Mouse (Mus musculus) right cerebral cortex, postnatal 10 days (tissue): Measurements from ENCODE around the gene Ddit4.
"Not testable (repeated sequence)": the region's sequence is repeated elsewhere in the genome, so short reads cannot be mapped to it uniquely, and the experiment has no call there.

Experiments
- DNase-seq, 2 experiments: peaks; one replicate each; pipeline ENCODE4 v3.0.0; 2021; ENCODE audit warnings: low spot score in 2 of 2

Gene Ddit4

GRCm38 (mm10) chr10:59951211-59952151 is at the start of gene Ddit4:
Ddit4 (minus strand) TSS chr10:59951834.
- DNase-seq, result peak; percentile 100

DNA sequence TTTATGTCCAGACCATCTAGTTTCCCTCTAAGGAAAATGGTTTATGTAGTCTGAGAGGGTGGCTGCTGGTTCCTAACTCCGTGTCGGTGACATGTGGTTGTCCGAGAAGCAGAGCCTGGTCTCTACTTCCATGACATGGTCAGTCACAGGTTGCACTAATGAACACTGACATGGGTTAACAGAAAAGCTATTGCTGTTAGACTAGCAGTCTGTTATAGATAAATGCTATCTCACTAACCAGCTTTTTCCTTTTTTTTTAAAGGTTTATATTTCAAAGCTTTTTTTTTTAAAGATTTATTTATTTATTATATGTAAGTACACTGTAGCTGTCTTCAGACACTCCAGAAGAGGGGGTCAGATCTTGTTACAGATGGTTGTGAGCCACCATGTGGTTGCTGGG is 47.4 kb upstream of the Ddit4 start:
- no peak for DNase-seq

DNA sequence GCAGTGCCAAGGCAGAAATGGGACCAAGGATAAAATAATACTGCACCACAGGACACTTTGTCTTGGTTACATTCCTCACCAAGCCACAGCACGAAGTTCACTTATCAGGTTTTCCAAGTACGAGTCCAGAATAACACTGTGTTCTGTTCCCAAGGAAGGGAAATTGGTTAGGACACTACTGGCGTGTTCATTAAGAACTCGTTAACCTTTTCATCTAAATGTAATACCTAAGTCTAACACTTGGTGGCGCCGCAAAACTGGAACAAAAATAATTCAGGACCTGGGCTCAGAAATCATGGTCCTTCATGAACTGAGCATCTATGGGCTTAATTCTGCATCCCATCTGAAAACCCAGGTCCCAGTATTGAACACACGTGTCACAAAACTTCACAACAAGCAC is 46.0 kb upstream of the Ddit4 start:
- peak in 1 of 2 experiments; percentile 51 for DNase-seq

GRCm38 (mm10) chr10:59995889-59996288 is 44.3 kb upstream of the Ddit4 start:
- DNase-seq, result no peak

DNA sequence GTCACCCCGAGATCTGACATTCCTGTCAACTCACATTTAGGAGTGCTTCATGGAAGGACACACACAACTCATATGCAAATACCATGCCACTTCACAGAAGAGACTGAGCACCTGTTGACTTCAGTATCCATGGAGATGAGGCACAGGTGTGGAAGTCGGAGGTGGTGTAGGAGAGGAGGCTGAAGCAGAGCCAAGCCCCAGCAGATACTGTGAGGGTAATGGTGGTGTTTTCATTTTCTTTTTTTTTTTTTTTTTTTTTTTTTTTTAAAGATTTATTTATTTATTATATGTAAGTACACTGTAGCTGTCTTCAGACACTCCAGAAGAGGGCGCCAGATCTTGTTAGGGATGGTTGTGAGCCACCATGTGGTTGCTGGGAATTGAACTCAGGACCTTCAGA is 42.2 kb upstream of the Ddit4 start:
- DNase-seq, result not testable (repeated sequence)

DNA sequence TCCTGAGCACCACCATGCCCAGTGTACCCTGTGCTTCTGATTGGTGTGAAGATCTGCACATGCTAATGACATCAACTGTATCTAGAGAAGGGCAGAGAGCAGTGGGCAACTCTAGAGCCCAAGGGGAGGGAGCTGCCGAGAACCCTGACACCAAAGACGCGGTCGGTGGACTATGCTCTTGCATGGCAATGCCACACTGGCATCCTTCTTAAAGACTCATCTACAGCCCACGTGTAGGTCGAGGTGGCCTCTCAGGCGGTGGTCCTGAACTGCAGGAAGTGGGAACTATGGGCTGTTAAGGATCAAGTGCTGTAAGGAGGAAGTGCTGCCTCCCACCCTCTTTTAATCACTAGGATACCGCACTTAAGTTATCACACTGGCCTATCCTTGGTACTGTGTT is 40.4 kb upstream of the Ddit4 start:
- DNase-seq, result no peak

- DNase-seq, result no peak
Observed at GRCm38 (mm10) chr10:59991262-59991880, 39.7 kb upstream of the Ddit4 start.

DNA sequence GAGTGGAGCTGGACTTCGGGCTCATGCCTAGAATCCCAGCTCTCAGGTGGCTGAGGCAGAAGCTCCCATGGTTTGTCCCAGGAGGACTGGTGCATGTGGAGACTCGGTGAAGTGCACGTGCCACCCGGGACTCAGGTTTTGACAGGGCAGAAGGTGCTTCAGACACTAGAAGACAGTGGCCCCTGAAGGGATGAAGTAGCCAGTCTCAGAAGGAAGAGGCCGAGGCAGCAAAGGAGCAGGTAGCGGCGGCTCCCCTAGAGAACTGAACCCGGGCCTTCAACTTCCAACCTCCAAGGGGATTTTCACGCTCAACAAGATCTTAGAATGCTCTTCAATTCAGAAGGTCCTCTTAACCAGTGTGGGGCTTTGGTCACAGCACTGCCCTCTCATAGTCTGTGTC is 38.8 kb upstream of the Ddit4 start:
- DNase-seq, result no peak

GRCm38 (mm10) chr10:59988036-59988435 is 36.4 kb upstream of the Ddit4 start:
- no peak for DNase-seq

- DNase-seq, result no peak
Observed at GRCm38 (mm10) chr10:59982379-59982873, 30.8 kb upstream of the Ddit4 start.

- DNase-seq, result no peak
Observed at GRCm38 (mm10) chr10:59981792-59982191, 30.2 kb upstream of the Ddit4 start.

GRCm38 (mm10) chr10:59981336-59981735 is 29.7 kb upstream of the Ddit4 start:
- no peak for DNase-seq

GRCm38 (mm10) chr10:59980815-59981244 is 29.2 kb upstream of the Ddit4 start:
- DNase-seq, result peak in 1 of 2 experiments; percentile 64

DNA sequence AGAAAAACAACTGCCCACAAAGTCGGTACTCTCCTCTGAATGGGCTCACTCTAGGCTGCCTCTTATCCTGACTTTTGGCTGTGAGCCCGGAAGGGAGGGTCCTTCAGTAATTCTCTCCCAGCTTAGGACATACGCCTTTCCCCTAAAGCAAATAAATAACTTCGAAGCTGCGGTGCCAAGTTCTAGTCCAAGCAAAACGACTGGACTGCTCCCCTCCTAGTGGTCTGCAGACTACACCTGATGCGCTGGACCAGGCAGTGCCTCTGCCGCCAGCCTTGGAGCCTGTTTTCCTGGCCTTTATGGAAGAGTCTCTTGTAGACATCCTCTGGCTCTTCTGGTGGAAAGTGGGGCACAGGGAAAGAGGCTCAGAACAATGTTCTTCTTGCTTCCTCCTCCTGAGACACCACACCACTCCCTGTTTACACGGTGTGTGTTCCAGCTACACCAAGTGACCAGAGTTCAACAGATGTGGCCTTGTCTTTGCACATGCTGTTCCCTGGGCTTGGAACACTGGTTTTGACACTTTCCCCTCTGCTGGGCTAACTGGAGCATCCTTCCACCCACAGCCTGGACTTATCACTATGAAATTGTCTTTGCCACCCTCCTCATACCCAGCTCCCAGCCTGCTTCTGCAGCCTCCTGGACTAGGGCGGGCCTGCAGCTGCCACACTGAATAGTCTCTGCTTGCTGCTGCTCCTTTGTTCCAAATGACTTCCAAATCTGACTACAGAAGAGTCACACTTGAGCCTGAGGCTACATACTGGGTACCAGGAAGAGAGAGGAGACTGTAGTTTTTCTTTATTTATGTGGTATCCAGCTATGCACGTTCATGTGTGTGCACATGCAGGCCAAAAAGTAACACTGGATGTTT is 27.5 kb upstream of the Ddit4 start:
- peak; percentile 76 to 78 for DNase-seq

GRCm38 (mm10) chr10:59978401-59978800 is 26.8 kb upstream of the Ddit4 start:
- DNase-seq, result no peak

GRCm38 (mm10) chr10:59977715-59978343 is 26.2 kb upstream of the Ddit4 start:
- DNase-seq, result no peak

DNA sequence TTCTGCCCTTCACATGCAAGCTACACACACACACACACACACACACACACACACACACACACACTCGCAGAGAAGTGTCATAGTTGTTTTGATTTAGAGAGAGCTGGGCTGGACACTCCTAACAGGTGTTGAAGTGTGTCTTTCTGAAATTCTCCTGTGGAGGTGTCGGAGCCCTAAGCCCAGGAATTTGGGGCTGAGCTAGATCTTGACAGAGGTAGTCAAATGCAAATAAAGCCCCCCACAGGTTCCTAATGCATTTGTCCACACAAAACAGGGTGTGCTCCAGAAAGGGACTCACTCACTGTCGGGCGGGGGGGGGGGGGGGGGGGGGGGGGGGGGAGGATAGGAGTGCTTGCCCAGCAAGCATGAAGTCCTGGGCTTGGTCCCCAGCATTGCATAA is 25.5 kb upstream of the Ddit4 start:
- DNase-seq, result no peak

DNA sequence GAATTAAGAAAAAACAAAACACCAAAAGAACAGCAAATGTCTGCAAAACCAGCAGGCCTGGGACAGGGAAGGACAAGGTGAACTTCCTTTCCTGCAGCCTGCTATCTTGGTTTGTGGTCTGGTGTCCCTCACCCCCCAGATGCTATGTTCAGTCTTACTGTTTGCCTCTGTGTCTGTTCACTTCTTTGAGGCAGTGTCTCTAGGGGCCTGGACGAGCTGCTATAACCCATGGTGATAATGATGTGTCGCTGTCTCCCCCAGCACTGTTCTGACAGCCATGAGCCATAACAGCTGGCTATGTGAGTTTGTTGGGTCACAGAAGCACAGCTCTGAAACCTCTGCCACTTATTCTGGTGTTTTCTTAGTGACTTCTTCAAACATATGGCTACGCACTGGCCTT is 23.2 kb upstream of the Ddit4 start:
- no peak for DNase-seq

- DNase-seq, result no peak
Observed at GRCm38 (mm10) chr10:59974191-59974664, 22.6 kb upstream of the Ddit4 start.

GRCm38 (mm10) chr10:59973400-59973799 is 21.8 kb upstream of the Ddit4 start:
- DNase-seq, result no peak

- DNase-seq, result no peak
Observed at GRCm38 (mm10) chr10:59972999-59973398, 21.4 kb upstream of the Ddit4 start.
